Mouse (Mus musculus) B cell, adult 62 days (primary cell): Measurements from ENCODE around the gene Htr1d. TPM values are rescaled to one million over a fixed set of nuclear protein-coding genes. Genes with fewer than 3 reads are reported as not detected.

Source experiments
- total RNA-seq: library from RNA; stranded (reverse); gene quantifications from 4 replicates; pipeline ENCODE4 v1.2.4, GENCODE M21; 2023

Htr1d gene
- not detected in 4 replicates for total RNA-seq

GRCm38 (mm10) chr4:136423224-136423623 lies at the start of gene Htr1d:
Htr1d (plus strand) TSS chr4:136423524.

GRCm38 (mm10) chr4:136462086-136462838 lies 38.9 kb downstream of the Htr1d start, which contains the start of gene 6030445D17Rik:
6030445D17Rik (plus strand) TSS chr4:136462250.

DNA sequence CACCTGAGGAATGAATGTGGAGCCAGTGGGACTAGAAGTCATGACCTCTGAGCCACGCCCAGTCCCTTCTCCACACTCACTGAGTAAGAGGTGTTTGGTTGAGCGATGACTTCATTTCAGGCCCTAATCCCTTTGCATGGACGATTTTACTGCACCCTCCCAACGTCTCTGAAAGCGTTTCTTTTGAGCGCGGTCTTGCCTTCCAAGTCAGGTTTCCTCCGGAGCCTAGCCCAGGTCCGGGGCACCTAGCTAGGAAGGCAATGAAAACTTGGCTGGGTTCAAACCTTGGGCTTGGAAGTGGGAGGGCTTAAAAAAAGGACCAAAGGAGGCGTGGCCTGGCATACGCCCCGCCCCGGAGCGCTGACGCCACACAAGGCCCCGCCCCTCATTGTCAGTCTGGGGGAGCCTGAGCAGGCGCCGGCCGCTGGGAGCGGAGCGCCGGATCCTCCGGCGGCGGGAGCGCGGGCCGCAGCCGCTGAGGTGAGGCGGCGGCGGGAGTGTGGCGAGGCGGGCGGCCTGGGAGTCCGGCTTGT lies 46.1 kb downstream of the Htr1d start, which contains the start of gene Luzp1:
TSS of gene Luzp1 (plus strand) at position 391 of the 533 bp plus-strand sequence.

Other genes with a start within 250 kb of the Htr1d start
- gene Asap3, start 217.2 kb upstream of the Htr1d start, total RNA-seq, result 0.67 to 1.1 TPM (median 0.79 TPM) in 4 replicates
- 6.0 to 7.6 TPM (median 6.1 TPM) in 4 replicates for gene Tcea3, start 175.8 kb upstream of the Htr1d start, total RNA-seq
- 8.9 to 13.4 TPM (median 11.1 TPM) in 4 replicates for gene Zfp46, start 138.8 kb upstream of the Htr1d start, total RNA-seq
- 116 to 162 TPM (median 142 TPM) in 4 replicates for gene Hnrnpr, start 112.6 kb upstream of the Htr1d start, total RNA-seq
- not detected in 4 replicates for gene 6030445D17Rik, start 38.7 kb downstream of the Htr1d start, total RNA-seq
- 1.7 to 2.9 TPM (median 2.1 TPM) in 4 replicates for gene Luzp1, start 46.2 kb downstream of the Htr1d start, total RNA-seq
- 57.5 to 62.8 TPM (median 58.3 TPM) in 4 replicates for gene Kdm1a, start 179.2 kb downstream of the Htr1d start, total RNA-seq
- gene Tex46, start 186.9 kb downstream of the Htr1d start, total RNA-seq, result not detected in 4 replicates
- 0.24 to 0.58 TPM in 2 of 4 replicates, not detected in the others for gene Lactbl1, start 199.1 kb downstream of the Htr1d start, total RNA-seq